Mouse (Mus musculus) C2C12 (cell line): ENCODE results near the gene Acad12. TPM values are rescaled to one million over a fixed set of nuclear protein-coding genes. Genes with fewer than 3 reads are reported as not detected.

Experiments used
- H3K27me3 ChIP-seq: one replicate; pipeline ENCODE4 v1.6.1; 2011; ENCODE audit not compliant: control insufficient read depth, insufficient read depth, insufficient read length
- H3K36me3 ChIP-seq: one replicate; pipeline ENCODE4 v1.6.1; 2011; ENCODE audit not compliant: control insufficient read depth, insufficient read depth
- H3K4me3 ChIP-seq: one replicate; pipeline ENCODE4 v1.5.1; 2011; ENCODE audit warnings: mild to moderate bottlenecking, control low read depth; ENCODE audit not compliant: poor library complexity, insufficient read depth, severe bottlenecking
- H3K79me2 ChIP-seq: one replicate; pipeline ENCODE4 v1.6.1; 2011; ENCODE audit not compliant: control insufficient read depth, insufficient read depth
- H3K79me3 ChIP-seq: one replicate; pipeline ENCODE4 v1.6.1; 2011; ENCODE audit warnings: low read depth, control low read depth
- H3ac ChIP-seq: one replicate; pipeline ENCODE3; 2011; ENCODE audit warnings: low read depth; ENCODE audit not compliant: control insufficient read depth, insufficient read length
- CEBPB ChIP-seq: IDR thresholded peaks from one replicate; pipeline ENCODE4 v1.6.1; 2011; ENCODE audit warnings: low read depth, mild to moderate bottlenecking, control low read depth, moderate library complexity
- CTCF ChIP-seq: IDR thresholded peaks from one replicate; pipeline ENCODE4 v1.5.1; 2011; ENCODE audit not compliant: control insufficient read depth, insufficient read depth, insufficient read length
- FOSL1 ChIP-seq: IDR thresholded peaks from one replicate; pipeline ENCODE4 v1.8.0; 2011; ENCODE audit warnings: mild to moderate bottlenecking, low read length; ENCODE audit not compliant: poor library complexity, insufficient read depth, severe bottlenecking
- MAX ChIP-seq: IDR thresholded peaks from one replicate; pipeline ENCODE4 v1.6.1; 2011; ENCODE audit warnings: mild to moderate bottlenecking, control low read depth
- MYOD1 ChIP-seq: IDR thresholded peaks from one replicate; pipeline ENCODE4 v1.6.1; 2011; ENCODE audit warnings: low read depth; ENCODE audit not compliant: control insufficient read depth, insufficient read length
- MYOG ChIP-seq: IDR thresholded peaks from one replicate; pipeline ENCODE4 v1.6.1; 2011; ENCODE audit not compliant: control insufficient read depth, insufficient read length; ENCODE audit errors: extremely low read depth
- USF1 ChIP-seq: IDR thresholded peaks from one replicate; pipeline ENCODE4 v1.6.1; 2011; ENCODE audit warnings: low read depth, mild to moderate bottlenecking, control low read depth, moderate library complexity
- polyA plus RNA-seq: library from polyadenylated mRNA; unstranded; fragments of >200 nt; fragmentation: generic; extraction: Trizol; gene quantifications from one replicate; pipeline ENCODE4 v1.2.1, GENCODE M21; 2012; ENCODE audit warnings: missing spikeins

Gene Acad12
- polyA plus RNA-seq, 1 experiment: 0.77 TPM

DNA sequence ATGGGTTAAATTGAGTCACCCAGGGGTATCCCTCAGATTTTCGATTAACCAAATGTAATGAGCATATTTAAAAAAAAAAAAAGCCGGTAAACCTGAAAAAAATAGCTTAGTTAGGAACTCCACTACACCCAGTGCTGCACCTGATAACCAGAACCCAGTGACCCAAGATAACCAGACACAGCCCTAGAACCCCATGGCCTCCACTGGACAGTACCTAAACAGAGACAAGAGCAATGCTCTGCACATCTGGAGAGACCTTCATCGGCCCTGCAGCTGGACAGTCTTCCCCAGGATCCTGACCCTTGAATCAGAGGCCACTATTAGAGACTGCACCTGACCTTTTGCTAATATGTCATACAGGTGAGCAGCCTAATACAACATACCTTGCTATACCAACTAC lies 71.7 kb downstream of the Acad12 start:
- Histone ChIP-seq H3K36me3 (no peaks in the 10 kb centered on the region), H3K27me3 (no peaks in the 10 kb centered on the region), H3ac (no peak overlapping the region), H3K4me3 (no peak overlapping the region), H3K79me2 (peaks cover 45% of the 10 kb centered on the region), H3K79me3 (peaks cover 30% of the 10 kb centered on the region)
- TF ChIP-seq MAX (no peak), CEBPB (no peak), CTCF (no peak), MYOG (no peak), MYOD1 (no peak), FOSL1 (no peak), USF1 (no peak)

Other genes starting within 250 kb of the Acad12 start
- gene Trafd1, start 233.3 kb downstream of the Acad12 start, polyA plus RNA-seq: 19.2 TPM
- gene Naa25, start 221.0 kb downstream of the Acad12 start, polyA plus RNA-seq: 16.8 TPM
- gene Tmem116, start 167.0 kb downstream of the Acad12 start, polyA plus RNA-seq: 0.54 TPM
- gene Erp29, start 166.4 kb downstream of the Acad12 start, polyA plus RNA-seq: 109 TPM
- gene Adam1b, start 115.5 kb downstream of the Acad12 start, polyA plus RNA-seq: not detected
- gene Adam1a, start 73.5 kb downstream of the Acad12 start, polyA plus RNA-seq: 0.99 TPM
- gene Gm42878, start 73.5 kb downstream of the Acad12 start, polyA plus RNA-seq: not detected
- 68.7 TPM for gene Mapkapk5, start 73.0 kb downstream of the Acad12 start, polyA plus RNA-seq
- 225 TPM for gene Aldh2, start 25.1 kb downstream of the Acad12 start, polyA plus RNA-seq
- 1.8 TPM for gene Acad10, start 41.6 kb upstream of the Acad12 start, polyA plus RNA-seq
- 31.7 TPM for gene Brap, start 41.6 kb upstream of the Acad12 start, polyA plus RNA-seq
- gene Atxn2, start 92.4 kb upstream of the Acad12 start, polyA plus RNA-seq: 69.9 TPM
- 46.2 TPM for gene Sh2b3, start 218.7 kb upstream of the Acad12 start, polyA plus RNA-seq
- gene Pheta1, start 230.0 kb upstream of the Acad12 start, polyA plus RNA-seq: 12.9 TPM